ENCODE assay signal across 8 mouse cellular contexts in the genomic region with DNA sequence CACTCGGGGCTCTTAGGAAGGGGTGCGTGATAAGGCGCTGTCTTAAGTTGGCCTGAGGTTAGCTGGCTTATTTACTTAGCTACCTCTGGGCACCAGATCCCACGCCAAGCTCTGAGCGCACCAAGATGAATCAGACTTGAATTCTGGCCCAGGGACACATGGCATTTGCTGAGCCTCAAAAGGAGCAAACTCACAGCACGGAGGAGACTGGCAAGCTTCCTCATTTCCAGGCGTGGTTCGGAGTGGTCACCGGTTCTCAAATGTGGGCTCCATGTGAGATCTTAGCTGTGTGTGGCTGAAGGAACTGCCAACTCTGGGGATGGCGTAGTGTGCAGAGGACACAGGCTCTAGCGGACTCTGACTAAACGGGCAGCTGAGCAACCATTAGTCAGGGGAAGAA. TPM values are rescaled to one million over a fixed set of nuclear protein-coding genes. Genes with fewer than 3 reads are reported as not detected.
A peak's percentile ranks its signal among the peaks of the same experiment; 100 is the strongest.
DNase-seq lines count a peak whose midpoint lies in the region; ATAC-seq and TF ChIP-seq lines count a peak whose summit lies in the region.

No protein-coding gene starts in this region.

- no peak for TF ChIP-seq CTCF in hindbrain, postnatal 0 days (IDR thresholded peaks at IDR 0.05; ENCODE audit: low read depth)

- peak overlapping the region; percentile 38; the same call in 1 of the 2 replicates for H3K9ac ChIP-seq in hindbrain, postnatal 0 days (replicated peaks; ENCODE audit: low read length)
- H3K9ac ChIP-seq in limb, embryonic 11.5 days (ENCODE audit: low read length), result no peak overlapping the region
- H3K9ac ChIP-seq in midbrain, embryonic 11.5 days (ENCODE audit: low read length), result no peak overlapping the region

- H3K36me3 ChIP-seq in hindbrain, postnatal 0 days (ENCODE audit: insufficient read depth, low read length), result no peaks in the 10 kb centered on the region
- no peaks in the 10 kb centered on the region for H3K36me3 ChIP-seq in limb, embryonic 11.5 days (ENCODE audit: control insufficient read depth, insufficient read depth, low read length)
- H3K36me3 ChIP-seq in midbrain, embryonic 11.5 days (ENCODE audit: control insufficient read depth, insufficient read depth, low read length), result no peaks in the 10 kb centered on the region; the same call in 1 of the 2 replicates

- peaks cover 5% of the 10 kb centered on the region; the same call in 1 of the 2 replicates for H3K4me1 ChIP-seq in hindbrain, postnatal 0 days (ENCODE audit: insufficient read depth, low read length)
- H3K4me1 ChIP-seq in limb, embryonic 11.5 days (ENCODE audit: control insufficient read depth, insufficient read depth, low read length), result peaks cover 4% of the 10 kb centered on the region
- H3K4me1 ChIP-seq in midbrain, embryonic 11.5 days (ENCODE audit: control insufficient read depth, insufficient read depth, low read length), result peaks cover 5% of the 10 kb centered on the region

- peak overlapping the region; percentile 54; the same call in 1 of the 2 replicates for H3K27ac ChIP-seq in hindbrain, postnatal 0 days
- H3K27ac ChIP-seq in limb, embryonic 11.5 days (replicated peaks; ENCODE audit: low read depth, low read length), result no peak overlapping the region
- H3K27ac ChIP-seq in midbrain, embryonic 11.5 days (ENCODE audit: low read depth, low read length), result no peak overlapping the region

- 0 out of 2 replicates have a peak, but pooled peaks have one; percentile 12 for ATAC-seq in hindbrain, postnatal 0 days
- no peak for ATAC-seq in limb, embryonic 11.5 days (ENCODE audit: insufficient number of reproducible peaks, low FRiP score, low TSS enrichment, low read depth)
- ATAC-seq in midbrain, embryonic 11.5 days (ENCODE audit: low FRiP score), result no peak

- H3K9me3 ChIP-seq in hindbrain, postnatal 0 days (ENCODE audit: low read length), result no peaks in the 10 kb centered on the region
- no peaks in the 10 kb centered on the region for H3K9me3 ChIP-seq in limb, embryonic 11.5 days (ENCODE audit: control insufficient read depth, low read length)
- H3K9me3 ChIP-seq in midbrain, embryonic 11.5 days (ENCODE audit: control insufficient read depth, low read length), result no peaks in the 10 kb centered on the region; the same call in 1 of the 2 replicates

- peak; percentile 25 to 50 for DNase-seq in layer of hippocampus, adult 18-20 months (ENCODE audit: low spot score in 2 of 2)
- no peak for DNase-seq in layer of hippocampus, adult 9-10 months (ENCODE audit: low spot score)
- peak; percentile 74 to 83 for DNase-seq in cerebellum, postnatal 10 days
- DNase-seq in gastrocnemius, postnatal 10 days, result peak; percentile 54
- peak; percentile 36 for DNase-seq in hindbrain, postnatal 0 days (ENCODE audit: low spot score)
- DNase-seq in limb, embryonic 11.5 days (ENCODE audit: low spot score), result no peak
- DNase-seq in midbrain, embryonic 11.5 days (ENCODE audit: low spot score, missing footprints), result no peak
- DNase-seq in telencephalon, adult 2 months (ENCODE audit: low read depth, low spot score), result peak; percentile 66

- WGBS in hindbrain, postnatal 0 days, result 36% methylated on average over 12 of the region's 12 CpGs
- 84% methylated on average over 12 of the region's 12 CpGs for WGBS in limb, embryonic 11.5 days
- 80% methylated on average over 12 of the region's 12 CpGs for WGBS in midbrain, embryonic 11.5 days

- H3K4me3 ChIP-seq in hindbrain, postnatal 0 days (ENCODE audit: low read length), result peak overlapping the region; percentile 74
- no peak overlapping the region for H3K4me3 ChIP-seq in limb, embryonic 11.5 days (ENCODE audit: low read depth, low read length)
- no peak overlapping the region; the same call in 1 of the 2 replicates for H3K4me3 ChIP-seq in midbrain, embryonic 11.5 days (ENCODE audit: low read depth, low read length)

- peak overlapping the region; percentile 89 for H3K4me2 ChIP-seq in hindbrain, postnatal 0 days (ENCODE audit: low read depth, low read length)
- peak overlapping the region; percentile 68; the same call in 1 of the 2 replicates for H3K4me2 ChIP-seq in limb, embryonic 11.5 days (ENCODE audit: low read depth, severe bottlenecking)
- peak overlapping the region; percentile 21 for H3K4me2 ChIP-seq in midbrain, embryonic 11.5 days

- no peaks in the 10 kb centered on the region for H3K27me3 ChIP-seq in hindbrain, postnatal 0 days (ENCODE audit: insufficient read depth, low read length)
- H3K27me3 ChIP-seq in limb, embryonic 11.5 days (ENCODE audit: control insufficient read depth, insufficient read depth, low read length), result no peaks in the 10 kb centered on the region
- no peaks in the 10 kb centered on the region for H3K27me3 ChIP-seq in midbrain, embryonic 11.5 days (ENCODE audit: control insufficient read depth, insufficient read depth, low read length)

RNA-seq across cellular contexts. Expression of gene Arl6ip5, which starts 1.5 kb away (rescaled TPM):
- total RNA-seq in layer of hippocampus, adult 18-20 months (2021), result 100 to 1,000 TPM; 179 to 187 TPM
- 100 to 1,000 TPM; 238 to 249 TPM for total RNA-seq in gastrocnemius, postnatal 10 days (2021)
- total RNA-seq in hindbrain, postnatal 0 days (2014; rRNA removed), result 88.3 and 97.5 TPM in 2 replicates
- 117 and 122 TPM in 2 replicates for polyA plus RNA-seq in hindbrain, postnatal 0 days (2015; fragmentation: Nextera tagmentation; extraction: Ambion mirVana)
- polyA plus RNA-seq in limb, embryonic 11.5 days (2014; fragmentation: Nextera tagmentation; extraction: Ambion mirVana), result 23.3 and 30.4 TPM in 2 replicates
- polyA plus RNA-seq in midbrain, embryonic 11.5 days (2014; fragmentation: Nextera tagmentation; extraction: Ambion mirVana), result 41.4 and 41.8 TPM in 2 replicates

RNA-seq across cellular contexts. Expression of gene Uba3, which starts 6.5 kb away (rescaled TPM):
- 10 to 100 TPM; 70.9 to 73.7 TPM for total RNA-seq in layer of hippocampus, adult 18-20 months (2021)
- 10 to 100 TPM; 50.3 to 51.2 TPM for total RNA-seq in gastrocnemius, postnatal 10 days (2021)
- 44.2 and 60.3 TPM in 2 replicates for total RNA-seq in hindbrain, postnatal 0 days (2014; rRNA removed)
- 63.4 and 64.4 TPM in 2 replicates for polyA plus RNA-seq in hindbrain, postnatal 0 days (2015; fragmentation: Nextera tagmentation; extraction: Ambion mirVana)
- polyA plus RNA-seq in limb, embryonic 11.5 days (2014; fragmentation: Nextera tagmentation; extraction: Ambion mirVana), result 102 and 116 TPM in 2 replicates
- 99.4 and 101 TPM in 2 replicates for polyA plus RNA-seq in midbrain, embryonic 11.5 days (2014; fragmentation: Nextera tagmentation; extraction: Ambion mirVana)

RNA-seq across cellular contexts. Expression of gene Tmf1, which starts 33.1 kb away (rescaled TPM):
- 10 to 100 TPM; 48.4 to 52.3 TPM for total RNA-seq in layer of hippocampus, adult 18-20 months (2021)
- total RNA-seq in gastrocnemius, postnatal 10 days (2021), result 10 to 100 TPM; 27.6 to 32.0 TPM
- total RNA-seq in hindbrain, postnatal 0 days (2014; rRNA removed), result 15.9 and 19.8 TPM in 2 replicates
- polyA plus RNA-seq in hindbrain, postnatal 0 days (2015; fragmentation: Nextera tagmentation; extraction: Ambion mirVana), result 50.8 and 53.5 TPM in 2 replicates
- 30.1 and 31.1 TPM in 2 replicates for polyA plus RNA-seq in limb, embryonic 11.5 days (2014; fragmentation: Nextera tagmentation; extraction: Ambion mirVana)
- 29.9 and 34.6 TPM in 2 replicates for polyA plus RNA-seq in midbrain, embryonic 11.5 days (2014; fragmentation: Nextera tagmentation; extraction: Ambion mirVana)

RNA-seq across cellular contexts. Expression of gene Lmod3, which starts 40.6 kb away (rescaled TPM):
- not detected for total RNA-seq in layer of hippocampus, adult 18-20 months (2021)
- total RNA-seq in gastrocnemius, postnatal 10 days (2021), result 100 to 1,000 TPM; 113 to 139 TPM
- 0.21 TPM in 1 of 2 replicates, not detected in the other for total RNA-seq in hindbrain, postnatal 0 days (2014; rRNA removed)
- polyA plus RNA-seq in hindbrain, postnatal 0 days (2015; fragmentation: Nextera tagmentation; extraction: Ambion mirVana), result not detected in 2 replicates
- polyA plus RNA-seq in limb, embryonic 11.5 days (2014; fragmentation: Nextera tagmentation; extraction: Ambion mirVana), result 0.96 and 1.2 TPM in 2 replicates
- polyA plus RNA-seq in midbrain, embryonic 11.5 days (2014; fragmentation: Nextera tagmentation; extraction: Ambion mirVana), result 0.08 TPM in 1 of 2 replicates, not detected in the other

Comparison
In these comparisons a context has a peak if more than half of its experiments do, and no peak if none do; other contexts are left out.
1. DNase-seq: peak in layer of hippocampus, adult 18-20 months (2 of 2), cerebellum, postnatal 10 days (2 of 2), gastrocnemius, postnatal 10 days (single experiment), hindbrain, postnatal 0 days (single experiment) and telencephalon, adult 2 months (single experiment); none in layer of hippocampus, adult 9-10 months (single experiment), limb, embryonic 11.5 days (single experiment) and midbrain, embryonic 11.5 days (single experiment).
2. H3K4me2 ChIP-seq: peak in every context shown above with its lines; median percentile 89 in hindbrain, postnatal 0 days; 68 in limb, embryonic 11.5 days; 21 in midbrain, embryonic 11.5 days.